Mouse (Mus musculus) hindbrain, embryonic 15.5 days (tissue): ENCODE measurements around the gene Enthd1. TPM values are rescaled to one million over a fixed set of nuclear protein-coding genes. Genes with fewer than 3 reads are reported as not detected.
"Not testable (repeated sequence)": the region's sequence is repeated elsewhere in the genome, so short reads cannot be mapped to it uniquely, and the experiment has no call there.

Source experiments
- ATAC-seq: fragments of 200-750 bp; cut with Nextera tagmentation; 2 replicates; pipeline ENCODE4 v1.8.0; 2017; ENCODE audit warnings: low read depth, moderate number of reproducible peaks, moderate TSS enrichment; ENCODE audit not compliant: low FRiP score
- H3K27ac ChIP-seq: fragments of 300-500 bp; sonication (generic); replicated peaks from 2 replicates; pipeline ENCODE4 v1.5.1; 2015; ENCODE audit warnings: mild to moderate bottlenecking, inconsistent platforms
- H3K27me3 ChIP-seq: fragments of 300-500 bp; sonication (generic); 2 replicates; pipeline ENCODE4 v1.6.1; 2015; ENCODE audit warnings: control low read depth, inconsistent platforms
- H3K36me3 ChIP-seq: fragments of 300-500 bp; sonication (generic); 2 replicates; pipeline ENCODE4 v1.6.1; 2015; ENCODE audit warnings: control low read depth, inconsistent platforms
- H3K4me1 ChIP-seq: fragments of 300-500 bp; sonication (generic); replicated peaks from 2 replicates; pipeline ENCODE4 v1.6.1; 2015; ENCODE audit warnings: control low read depth, inconsistent platforms
- H3K4me2 ChIP-seq: fragments of 300-500 bp; sonication (generic); 2 replicates; pipeline ENCODE4 v1.6.1; 2015; ENCODE audit warnings: moderate library complexity, mild to moderate bottlenecking, inconsistent platforms
- H3K4me3 ChIP-seq: fragments of 300-500 bp; sonication (generic); 2 replicates; pipeline ENCODE4 v1.5.1; 2015; ENCODE audit warnings: mild to moderate bottlenecking, inconsistent platforms
- H3K9ac ChIP-seq: fragments of 300-500 bp; sonication (generic); 2 replicates; pipeline ENCODE4 v1.6.1; 2015; ENCODE audit warnings: inconsistent platforms
- H3K9me3 ChIP-seq: fragments of 300-500 bp; sonication (generic); 2 replicates; pipeline ENCODE4 v1.6.1; 2016; ENCODE audit warnings: control low read depth, inconsistent platforms
- WGBS: fragments of 180-500 bp; shearing (Covaris S2); methylation state at CpG from one replicate; pipeline ENCODE4 v1.1.7; 2015; 5-methylcytosine and 5-hydroxymethylcytosine counted together
- polyA plus RNA-seq: library from polyadenylated mRNA; unstranded; fragments of >200 nt; fragmentation: Nextera tagmentation; extraction: Ambion mirVana; gene quantifications from 2 replicates; pipeline ENCODE4 v1.2.1, GENCODE M21; 2015

Gene Enthd1
- polyA plus RNA-seq, 1 experiment from 2014 or later: not detected

GRCm38 (mm10) chr15:80497733-80498132 lies 67.2 kb downstream of the Enthd1 start:
- not testable (repeated sequence) for H3K4me3 ChIP-seq, H3K4me2 ChIP-seq, H3K4me1 ChIP-seq, H3K36me3 ChIP-seq, H3K9ac ChIP-seq, ATAC-seq, H3K9me3 ChIP-seq, H3K27me3 ChIP-seq, H3K27ac ChIP-seq
- 85% methylated on average over 3 of the region's 3 CpGs for WGBS

GRCm38 (mm10) chr15:80491505-80491904 lies 73.5 kb downstream of the Enthd1 start:
- no peaks in the 10 kb centered on the region for H3K27me3 ChIP-seq
- no peak overlapping the region for H3K4me3 ChIP-seq
- ATAC-seq: no peak
- WGBS: 75% methylated on average over 4 of the region's 4 CpGs
- H3K9me3 ChIP-seq: no peaks in the 10 kb centered on the region
- H3K4me1 ChIP-seq: no peaks in the 10 kb centered on the region
- H3K9ac ChIP-seq: no peak overlapping the region
- no peak overlapping the region for H3K27ac ChIP-seq
- H3K36me3 ChIP-seq: no peaks in the 10 kb centered on the region
- no peak overlapping the region for H3K4me2 ChIP-seq

- no peak overlapping the region for H3K4me3 ChIP-seq
- no peak overlapping the region for H3K4me2 ChIP-seq
- H3K4me1 ChIP-seq: no peaks in the 10 kb centered on the region
- no peak overlapping the region for H3K27ac ChIP-seq
- no peak overlapping the region for H3K9ac ChIP-seq
- WGBS: 90% methylated on average over 5 of the region's 5 CpGs
- no peak for ATAC-seq
- H3K36me3 ChIP-seq: no peaks in the 10 kb centered on the region
- no peaks in the 10 kb centered on the region for H3K9me3 ChIP-seq
- H3K27me3 ChIP-seq: no peaks in the 10 kb centered on the region
Measured at GRCm38 (mm10) chr15:80490151-80490550, 74.8 kb downstream of the Enthd1 start.

DNA sequence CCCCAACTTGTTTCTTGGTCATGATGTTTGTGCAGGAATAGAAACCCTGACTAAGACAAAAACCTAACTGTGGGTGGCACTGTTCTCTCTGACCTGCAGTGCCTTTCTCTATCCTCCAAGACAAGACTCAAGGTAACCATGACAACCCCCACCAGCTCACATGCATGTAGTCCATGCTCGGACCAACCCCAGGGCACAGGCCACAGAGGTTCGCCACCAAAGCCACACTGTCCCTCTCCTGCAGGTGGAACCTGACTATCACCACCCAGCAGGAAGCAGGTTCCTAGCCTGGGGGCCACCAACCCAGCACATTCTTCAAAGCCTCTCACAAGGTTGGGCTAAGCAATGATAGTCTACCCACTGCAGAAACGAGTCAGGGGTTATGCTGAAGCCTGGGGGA lies 76.3 kb downstream of the Enthd1 start:
- no peaks in the 10 kb centered on the region for H3K36me3 ChIP-seq
- no peak overlapping the region for H3K9ac ChIP-seq
- 0 out of 2 replicates have a peak, but pooled peaks cover 3% of the 10 kb centered on the region for H3K4me1 ChIP-seq
- no peaks in the 10 kb centered on the region for H3K27me3 ChIP-seq
- 34% methylated on average over 3 of the region's 3 CpGs for WGBS
- H3K27ac ChIP-seq: no peak overlapping the region
- H3K4me3 ChIP-seq: no peak overlapping the region
- no peaks in the 10 kb centered on the region for H3K9me3 ChIP-seq
- no peak for ATAC-seq
- H3K4me2 ChIP-seq: no peak overlapping the region

- Histone ChIP-seq H3K27ac (no peak overlapping the region), H3K9ac (no peak overlapping the region), H3K4me3 (no peak overlapping the region), H3K36me3 (no peaks in the 10 kb centered on the region), H3K9me3 (no peaks in the 10 kb centered on the region), H3K4me1 (peaks cover 8% of the 10 kb centered on the region; the same call in 1 of the 2 replicates), H3K4me2 (no peak overlapping the region), H3K27me3 (no peaks in the 10 kb centered on the region)
- 95% methylated on average over 1 of the region's 1 CpGs for WGBS
- ATAC-seq: no peak
Measured at GRCm38 (mm10) chr15:80485601-80486000, 79.4 kb downstream of the Enthd1 start.

DNA sequence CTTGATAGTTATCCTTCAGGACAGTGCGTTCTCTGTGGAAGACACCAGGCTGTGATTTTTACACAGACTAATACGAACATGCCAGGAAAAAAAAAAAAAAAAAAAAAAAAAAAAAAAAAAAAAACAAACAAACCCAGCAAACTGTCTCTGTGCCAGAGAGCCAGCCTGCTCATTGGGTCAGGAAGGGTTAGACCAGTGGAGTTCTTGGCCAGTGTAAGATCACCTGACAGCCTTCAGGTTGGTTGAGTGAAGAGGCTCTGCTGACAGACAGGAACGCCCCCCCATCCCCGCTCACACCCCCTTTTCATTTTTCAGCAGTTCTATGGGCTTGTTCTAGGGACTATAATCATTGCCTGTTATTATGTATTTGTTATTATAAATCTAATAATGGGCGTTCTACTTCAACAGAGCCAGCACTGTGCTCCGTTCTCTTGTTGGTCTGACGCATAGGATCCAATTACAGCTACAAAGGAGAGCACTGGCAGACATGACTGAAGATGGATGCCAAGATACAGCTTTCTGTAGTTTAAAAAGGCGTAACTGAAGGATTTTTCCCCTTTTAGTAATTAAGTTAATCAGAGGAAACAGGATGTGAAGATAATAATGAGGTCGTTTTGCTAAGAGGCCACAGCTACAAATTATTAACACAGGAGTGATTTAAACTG lies 81.8 kb downstream of the Enthd1 start:
- 52% methylated on average over 9 of the region's 9 CpGs for WGBS
- Histone ChIP-seq H3K4me1 (peaks cover 8% of the 10 kb centered on the region; the same call in 1 of the 2 replicates), H3K9me3 (no peaks in the 10 kb centered on the region), H3K27me3 (no peaks in the 10 kb centered on the region), H3K27ac (no peak overlapping the region), H3K4me3 (no peak overlapping the region), H3K4me2 (no peak overlapping the region), H3K9ac (no peak overlapping the region), H3K36me3 (no peaks in the 10 kb centered on the region)
- no peak for ATAC-seq

GRCm38 (mm10) chr15:80482348-80482747 lies 82.6 kb downstream of the Enthd1 start:
- Histone ChIP-seq H3K36me3 (no peaks in the 10 kb centered on the region), H3K4me3 (no peak overlapping the region), H3K9me3 (no peaks in the 10 kb centered on the region), H3K4me2 (no peak overlapping the region), H3K27me3 (no peaks in the 10 kb centered on the region), H3K27ac (no peak overlapping the region), H3K9ac (no peak overlapping the region), H3K4me1 (peaks cover 8% of the 10 kb centered on the region; the same call in 1 of the 2 replicates)
- WGBS: 68% methylated on average over 8 of the region's 8 CpGs
- no peak for ATAC-seq

GRCm38 (mm10) chr15:80474429-80475002 lies 90.4 kb downstream of the Enthd1 start:
- H3K9ac ChIP-seq: no peak overlapping the region
- no peaks in the 10 kb centered on the region for H3K36me3 ChIP-seq
- H3K9me3 ChIP-seq: no peaks in the 10 kb centered on the region
- ATAC-seq: no peak
- no peaks in the 10 kb centered on the region for H3K4me1 ChIP-seq
- no peak overlapping the region for H3K27ac ChIP-seq
- H3K4me3 ChIP-seq: no peak overlapping the region
- 77% methylated on average over 6 of the region's 6 CpGs for WGBS
- H3K4me2 ChIP-seq: no peak overlapping the region
- H3K27me3 ChIP-seq: no peaks in the 10 kb centered on the region

GRCm38 (mm10) chr15:80467876-80468275 lies 97.1 kb downstream of the Enthd1 start:
- no peak overlapping the region for H3K9ac ChIP-seq
- no peaks in the 10 kb centered on the region for H3K9me3 ChIP-seq
- H3K36me3 ChIP-seq: no peaks in the 10 kb centered on the region
- H3K4me2 ChIP-seq: no peak overlapping the region
- no peak overlapping the region for H3K4me3 ChIP-seq
- no peak overlapping the region for H3K27ac ChIP-seq
- no peaks in the 10 kb centered on the region for H3K27me3 ChIP-seq
- no peaks in the 10 kb centered on the region for H3K4me1 ChIP-seq
- no peak for ATAC-seq
- WGBS: 94% methylated on average over 4 of the region's 4 CpGs

GRCm38 (mm10) chr15:80462106-80462505 lies 102.8 kb downstream of the Enthd1 start:
- Histone ChIP-seq H3K4me1 (peaks cover 15% of the 10 kb centered on the region), H3K9me3 (no peaks in the 10 kb centered on the region), H3K36me3 (no peaks in the 10 kb centered on the region), H3K4me3 (no peak overlapping the region), H3K27ac (no peak overlapping the region), H3K9ac (no peak overlapping the region), H3K4me2 (peak overlapping the region; percentile 28; the same call in 1 of the 2 replicates), H3K27me3 (no peaks in the 10 kb centered on the region)
- 5% methylated on average over 9 of the region's 9 CpGs for WGBS
- ATAC-seq: no peak

- no peak for ATAC-seq
- no peak overlapping the region for H3K9ac ChIP-seq
- H3K4me3 ChIP-seq: no peak overlapping the region
- no peaks in the 10 kb centered on the region for H3K9me3 ChIP-seq
- no peak overlapping the region for H3K27ac ChIP-seq
- H3K36me3 ChIP-seq: no peaks in the 10 kb centered on the region
- no peaks in the 10 kb centered on the region for H3K27me3 ChIP-seq
- H3K4me2 ChIP-seq: no peak overlapping the region
- 73% methylated on average over 2 of the region's 2 CpGs for WGBS
- peaks cover 15% of the 10 kb centered on the region for H3K4me1 ChIP-seq
Measured at GRCm38 (mm10) chr15:80461446-80461845, 103.5 kb downstream of the Enthd1 start.

GRCm38 (mm10) chr15:80460011-80460410 lies 104.9 kb downstream of the Enthd1 start:
- no peak for ATAC-seq
- no peaks in the 10 kb centered on the region for H3K36me3 ChIP-seq
- peak overlapping the region; percentile 35; the same call in 1 of the 2 replicates for H3K27ac ChIP-seq
- no peak overlapping the region for H3K9ac ChIP-seq
- no peak overlapping the region for H3K4me3 ChIP-seq
- peaks cover 15% of the 10 kb centered on the region for H3K4me1 ChIP-seq
- H3K27me3 ChIP-seq: no peaks in the 10 kb centered on the region
- no peak overlapping the region for H3K4me2 ChIP-seq
- WGBS: 15% methylated on average over 9 of the region's 9 CpGs
- H3K9me3 ChIP-seq: no peaks in the 10 kb centered on the region
